Mouse (Mus musculus): ENCODE data around the gene Tnc. TPM values are rescaled to one million over a fixed set of nuclear protein-coding genes. Genes with fewer than 3 reads are reported as not detected.
"Not testable (repeated sequence)": the region's sequence is repeated elsewhere in the genome, so short reads cannot be mapped to it uniquely, and the experiment has no call there.

Tnc gene
- total RNA-seq, 1 experiment, result 31.3 TPM

GRCm38 (mm10) chr4:63969891-63970290 lies 76.9 kb downstream of the Tnc start:
- in situ Hi-C loops (cut with MboI; ENCODE audit: low sequenced_read_pairs in 2 of 2, unreplicated experiment in 2 of 2), result no loop called here
- H3K4me3 ChIP-seq (ENCODE audit: insufficient read depth in 1 of 2, low read depth in 1 of 2, low read length in 2 of 2, poor library complexity in 1 of 2, severe bottlenecking in 1 of 2), result no peak overlapping the region

GRCm38 (mm10) chr4:63963410-63963809 lies 83.4 kb downstream of the Tnc start:
- no peak overlapping the region for H3K27ac ChIP-seq (ENCODE audit: insufficient read depth, low read depth, low read length, poor library complexity, severe bottlenecking)
- DNase-seq (ENCODE audit: low read depth, low spot score), result no peak
- H3K9ac ChIP-seq (ENCODE audit: insufficient read depth, low read depth, low read length, poor library complexity, severe bottlenecking), result no peak overlapping the region
- TF ChIP-seq ZNF384 (IDR thresholded peaks at IDR 0.05; ENCODE audit: low read depth, low read length), result no peak
- TF ChIP-seq HCFC1 (IDR thresholded peaks at IDR 0.05; ENCODE audit: borderline replicate concordance, insufficient read depth, low read length), result no peak
- no peak for TF ChIP-seq MAFK (IDR thresholded peaks at IDR 0.05; ENCODE audit: insufficient read depth, low read depth, low read length)
- TF ChIP-seq CHD2 (IDR thresholded peaks at IDR 0.05; ENCODE audit: low read depth, low read length), result no peak
- no peak for TF ChIP-seq ZC3H11A (IDR thresholded peaks at IDR 0.05; ENCODE audit: borderline replicate concordance, low read depth, low read length)
- no peaks in the 10 kb centered on the region for H3K36me3 ChIP-seq (ENCODE audit: control insufficient read depth, insufficient read depth, low read length, poor library complexity, severe bottlenecking)
- H3K4me3 ChIP-seq (ENCODE audit: insufficient read depth in 1 of 2, low read depth in 1 of 2, low read length in 2 of 2, poor library complexity in 1 of 2, severe bottlenecking in 1 of 2), result no peak overlapping the region
- no peaks in the 10 kb centered on the region for H3K9me3 ChIP-seq (ENCODE audit: control insufficient read depth, insufficient read depth, low read depth, low read length)
- in situ Hi-C loops (cut with MboI; ENCODE audit: low sequenced_read_pairs in 2 of 2, unreplicated experiment in 2 of 2), result no loop called here
- no peaks in the 10 kb centered on the region for H3K4me1 ChIP-seq (ENCODE audit: control insufficient read depth in 2 of 2, insufficient read depth in 2 of 2, low read length in 2 of 2, poor library complexity in 1 of 2)

More at GRCm38 (mm10) chr4:63969891-63970290, 76.9 kb downstream of the Tnc start:
- Histone ChIP-seq H3K36me3 (ENCODE audit: control insufficient read depth, insufficient read depth, low read length, poor library complexity, severe bottlenecking) (no peaks in the 10 kb centered on the region), H3K9ac (ENCODE audit: insufficient read depth, low read depth, low read length, poor library complexity, severe bottlenecking) (no peak overlapping the region), H3K9me3 (ENCODE audit: control insufficient read depth, insufficient read depth, low read depth, low read length) (no peaks in the 10 kb centered on the region), H3K4me1 (ENCODE audit: control insufficient read depth in 2 of 2, insufficient read depth in 2 of 2, low read length in 2 of 2, poor library complexity in 1 of 2) (no peaks in the 10 kb centered on the region), H3K27ac (ENCODE audit: insufficient read depth, low read depth, low read length, poor library complexity, severe bottlenecking) (no peak overlapping the region)
- TF ChIP-seq CHD2 (IDR thresholded peaks at IDR 0.05; ENCODE audit: low read depth, low read length), result no peak
- DNase-seq (ENCODE audit: low read depth, low spot score), result no peak

- TF ChIP-seq HCFC1 (IDR thresholded peaks at IDR 0.05; ENCODE audit: borderline replicate concordance, insufficient read depth, low read length) (no peak), CHD2 (IDR thresholded peaks at IDR 0.05; ENCODE audit: low read depth, low read length) (no peak), MAFK (IDR thresholded peaks at IDR 0.05; ENCODE audit: insufficient read depth, low read depth, low read length) (no peak), ZC3H11A (IDR thresholded peaks at IDR 0.05; ENCODE audit: borderline replicate concordance, low read depth, low read length) (no peak), ZNF384 (IDR thresholded peaks at IDR 0.05; ENCODE audit: low read depth, low read length) (no peak)
- H3K4me3 ChIP-seq (ENCODE audit: insufficient read depth in 1 of 2, low read depth in 1 of 2, low read length in 2 of 2, poor library complexity in 1 of 2, severe bottlenecking in 1 of 2), result no peak overlapping the region
- DNase-seq (ENCODE audit: low read depth, low spot score), result no peak
- H3K9me3 ChIP-seq (ENCODE audit: control insufficient read depth, insufficient read depth, low read depth, low read length), result no peaks in the 10 kb centered on the region
- H3K27ac ChIP-seq (ENCODE audit: insufficient read depth, low read depth, low read length, poor library complexity, severe bottlenecking), result no peak overlapping the region
- in situ Hi-C loops (cut with MboI; ENCODE audit: low sequenced_read_pairs in 2 of 2, unreplicated experiment in 2 of 2), result no loop called here
- H3K36me3 ChIP-seq (ENCODE audit: control insufficient read depth, insufficient read depth, low read length, poor library complexity, severe bottlenecking), result no peaks in the 10 kb centered on the region
- no peak overlapping the region for H3K9ac ChIP-seq (ENCODE audit: insufficient read depth, low read depth, low read length, poor library complexity, severe bottlenecking)
- no peaks in the 10 kb centered on the region for H3K4me1 ChIP-seq (ENCODE audit: control insufficient read depth in 2 of 2, insufficient read depth in 2 of 2, low read length in 2 of 2, poor library complexity in 1 of 2)
Observed at GRCm38 (mm10) chr4:63961858-63962468, 84.9 kb downstream of the Tnc start.

- no peak for DNase-seq (ENCODE audit: low read depth, low spot score)
- no peak overlapping the region for H3K4me3 ChIP-seq (ENCODE audit: insufficient read depth in 1 of 2, low read depth in 1 of 2, low read length in 2 of 2, poor library complexity in 1 of 2, severe bottlenecking in 1 of 2)
- in situ Hi-C loops (cut with MboI; ENCODE audit: low sequenced_read_pairs in 2 of 2, unreplicated experiment in 2 of 2), result no loop called here
- no peaks in the 10 kb centered on the region for H3K4me1 ChIP-seq (ENCODE audit: control insufficient read depth in 2 of 2, insufficient read depth in 2 of 2, low read length in 2 of 2, poor library complexity in 1 of 2)
- no peaks in the 10 kb centered on the region for H3K36me3 ChIP-seq (ENCODE audit: control insufficient read depth, insufficient read depth, low read length, poor library complexity, severe bottlenecking)
- H3K9me3 ChIP-seq (ENCODE audit: control insufficient read depth, insufficient read depth, low read depth, low read length), result no peaks in the 10 kb centered on the region
- no peak for TF ChIP-seq ZNF384 (IDR thresholded peaks at IDR 0.05; ENCODE audit: low read depth, low read length)
- TF ChIP-seq MAFK (IDR thresholded peaks at IDR 0.05; ENCODE audit: insufficient read depth, low read depth, low read length), result no peak
- TF ChIP-seq CHD2 (IDR thresholded peaks at IDR 0.05; ENCODE audit: low read depth, low read length), result no peak
- no peak for TF ChIP-seq HCFC1 (IDR thresholded peaks at IDR 0.05; ENCODE audit: borderline replicate concordance, insufficient read depth, low read length)
- TF ChIP-seq ZC3H11A (IDR thresholded peaks at IDR 0.05; ENCODE audit: borderline replicate concordance, low read depth, low read length), result no peak
- H3K9ac ChIP-seq (ENCODE audit: insufficient read depth, low read depth, low read length, poor library complexity, severe bottlenecking), result no peak overlapping the region
- H3K27ac ChIP-seq (ENCODE audit: insufficient read depth, low read depth, low read length, poor library complexity, severe bottlenecking), result no peak overlapping the region
Observed at GRCm38 (mm10) chr4:63958601-63959000, 88.2 kb downstream of the Tnc start.

- DNase-seq (ENCODE audit: low read depth, low spot score), result no peak
- Histone ChIP-seq H3K4me3 (ENCODE audit: insufficient read depth in 1 of 2, low read depth in 1 of 2, low read length in 2 of 2, poor library complexity in 1 of 2, severe bottlenecking in 1 of 2) (no peak overlapping the region), H3K9ac (ENCODE audit: insufficient read depth, low read depth, low read length, poor library complexity, severe bottlenecking) (no peak overlapping the region), H3K9me3 (ENCODE audit: control insufficient read depth, insufficient read depth, low read depth, low read length) (no peaks in the 10 kb centered on the region), H3K4me1 (ENCODE audit: control insufficient read depth in 2 of 2, insufficient read depth in 2 of 2, low read length in 2 of 2, poor library complexity in 1 of 2) (no peaks in the 10 kb centered on the region), H3K27ac (ENCODE audit: insufficient read depth, low read depth, low read length, poor library complexity, severe bottlenecking) (no peak overlapping the region), H3K36me3 (ENCODE audit: control insufficient read depth, insufficient read depth, low read length, poor library complexity, severe bottlenecking) (no peaks in the 10 kb centered on the region)
- in situ Hi-C loops (cut with MboI; ENCODE audit: low sequenced_read_pairs in 2 of 2, unreplicated experiment in 2 of 2), result no loop called here
- TF ChIP-seq ZC3H11A (IDR thresholded peaks at IDR 0.05; ENCODE audit: borderline replicate concordance, low read depth, low read length) (no peak), MAFK (IDR thresholded peaks at IDR 0.05; ENCODE audit: insufficient read depth, low read depth, low read length) (no peak), ZNF384 (IDR thresholded peaks at IDR 0.05; ENCODE audit: low read depth, low read length) (no peak), HCFC1 (IDR thresholded peaks at IDR 0.05; ENCODE audit: borderline replicate concordance, insufficient read depth, low read length) (no peak), CHD2 (IDR thresholded peaks at IDR 0.05; ENCODE audit: low read depth, low read length) (no peak)
Observed at GRCm38 (mm10) chr4:63950054-63950453, 96.8 kb downstream of the Tnc start.

- H3K4me1 ChIP-seq (ENCODE audit: control insufficient read depth in 2 of 2, insufficient read depth in 2 of 2, low read length in 2 of 2, poor library complexity in 1 of 2); DNase-seq (ENCODE audit: low read depth, low spot score); H3K9me3 ChIP-seq (ENCODE audit: control insufficient read depth, insufficient read depth, low read depth, low read length); H3K9ac ChIP-seq (ENCODE audit: insufficient read depth, low read depth, low read length, poor library complexity, severe bottlenecking); H3K4me3 ChIP-seq (ENCODE audit: insufficient read depth in 1 of 2, low read depth in 1 of 2, low read length in 2 of 2, poor library complexity in 1 of 2, severe bottlenecking in 1 of 2); H3K27ac ChIP-seq (ENCODE audit: insufficient read depth, low read depth, low read length, poor library complexity, severe bottlenecking); in situ Hi-C loops (cut with MboI; ENCODE audit: low sequenced_read_pairs in 2 of 2, unreplicated experiment in 2 of 2); H3K36me3 ChIP-seq (ENCODE audit: control insufficient read depth, insufficient read depth, low read length, poor library complexity, severe bottlenecking): not testable (repeated sequence)
Observed at GRCm38 (mm10) chr4:63948688-63949073, 98.1 kb downstream of the Tnc start.

Measured in ES-E14 (cell line).